Mouse (Mus musculus) thymus, adult 18-20 months (tissue): Measurements from ENCODE around the gene Eps15l1.

Source experiments
- DNase-seq, 2 experiments: peaks; one replicate each; pipeline ENCODE4 v3.0.0; 2022; ENCODE audit warnings: mixed read lengths in 2 of 2

Gene Eps15l1

DNA sequence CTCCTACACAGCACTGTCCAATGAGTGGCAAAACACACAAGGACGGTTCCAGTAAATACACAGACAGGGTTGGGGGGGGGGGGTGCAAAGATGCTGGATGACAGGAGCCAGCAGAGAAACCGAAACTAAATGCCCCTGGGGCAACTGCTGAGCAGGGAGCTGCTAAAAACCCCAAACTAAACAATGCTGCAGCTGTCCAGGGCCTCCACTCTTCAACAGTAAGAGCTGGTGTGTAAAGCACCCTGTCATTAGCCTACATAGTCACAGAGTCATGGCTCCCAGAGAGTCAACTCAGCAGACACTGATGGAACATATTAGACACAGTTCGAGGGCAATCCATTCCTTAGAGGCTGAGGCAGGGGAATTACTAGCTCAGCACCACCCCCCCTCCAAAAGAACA, 11.8 kb downstream of the Eps15l1 start:
- no peak for DNase-seq

DNA sequence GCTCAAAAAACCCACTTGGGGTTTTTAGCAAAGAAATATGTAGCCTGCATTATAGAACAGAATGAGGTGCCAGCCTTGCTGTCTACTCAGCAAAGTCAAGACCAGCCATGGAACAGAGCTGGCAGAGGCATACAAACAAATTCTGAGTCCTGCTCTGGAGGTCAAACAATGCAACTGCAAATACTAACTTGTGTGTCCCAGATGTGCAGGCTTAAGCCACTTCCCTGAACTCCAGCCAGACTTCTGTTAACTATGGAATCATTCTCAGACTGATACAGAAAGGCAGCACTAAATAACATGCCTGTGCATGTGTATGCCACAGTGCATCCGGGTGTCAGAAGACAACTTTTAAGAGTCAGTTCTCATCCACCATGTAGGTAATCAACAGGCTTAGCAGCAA, 13.4 kb downstream of the Eps15l1 start:
- DNase-seq = no peak

DNA sequence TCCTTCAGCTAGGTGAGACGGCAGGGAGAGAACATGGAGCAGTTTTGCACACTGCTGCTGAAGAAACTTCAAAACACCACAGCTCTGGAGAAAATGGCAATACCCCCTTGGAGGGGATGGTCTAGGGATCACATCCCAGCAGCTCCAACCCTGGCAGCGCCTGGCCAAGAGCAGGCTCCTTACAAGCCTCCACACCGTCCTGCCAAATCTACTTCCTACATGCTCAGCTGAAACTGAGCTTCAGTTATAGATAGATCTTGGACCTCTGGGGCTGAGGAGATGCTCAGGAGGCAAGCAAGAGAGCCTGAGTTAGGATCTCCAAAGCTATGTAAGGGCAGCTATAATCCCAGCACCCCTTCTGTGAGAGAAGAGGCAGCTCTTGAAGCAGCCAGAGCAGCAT, 18.3 kb downstream of the Eps15l1 start:
- no peak for DNase-seq

DNA sequence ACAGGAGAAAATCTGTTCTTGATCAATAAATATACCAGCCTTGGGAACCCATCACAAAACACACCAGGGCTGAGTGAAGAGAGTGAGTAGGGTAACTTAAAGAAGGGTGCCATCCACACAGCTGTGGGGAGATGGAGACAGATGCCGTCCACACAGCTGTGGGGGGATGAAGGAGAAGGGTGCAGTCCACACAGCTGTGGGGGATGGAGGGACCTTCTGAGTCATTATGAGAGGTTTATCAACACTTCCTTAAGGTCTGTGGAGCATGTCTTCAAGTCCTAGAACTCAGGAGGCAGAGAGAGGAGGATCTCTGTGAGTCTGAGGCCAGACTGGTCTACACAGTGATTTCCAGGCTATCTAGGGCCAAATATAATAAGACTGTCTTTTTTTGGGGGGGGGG, 19.9 kb downstream of the Eps15l1 start:
- no peak for DNase-seq

DNA sequence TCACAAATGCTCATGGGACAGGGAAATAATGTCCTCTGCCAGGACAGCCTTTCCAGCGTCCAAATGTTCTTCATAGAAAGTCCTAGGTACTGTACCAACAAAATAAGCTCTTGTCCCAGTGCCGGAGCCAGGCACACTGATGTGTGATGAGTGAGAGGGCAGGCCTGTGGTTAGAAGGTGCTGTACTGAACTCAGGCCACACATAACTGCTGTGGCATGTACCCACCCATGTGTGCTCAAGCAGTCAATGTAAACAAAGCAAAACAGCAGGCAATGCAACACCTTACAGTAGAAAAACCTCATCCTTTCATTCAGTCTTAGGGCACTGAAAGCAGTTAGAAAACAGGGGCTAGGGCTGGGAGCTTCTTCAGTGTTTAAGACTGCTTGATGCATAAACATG, 35.5 kb downstream of the Eps15l1 start:
- no peak for DNase-seq

DNA sequence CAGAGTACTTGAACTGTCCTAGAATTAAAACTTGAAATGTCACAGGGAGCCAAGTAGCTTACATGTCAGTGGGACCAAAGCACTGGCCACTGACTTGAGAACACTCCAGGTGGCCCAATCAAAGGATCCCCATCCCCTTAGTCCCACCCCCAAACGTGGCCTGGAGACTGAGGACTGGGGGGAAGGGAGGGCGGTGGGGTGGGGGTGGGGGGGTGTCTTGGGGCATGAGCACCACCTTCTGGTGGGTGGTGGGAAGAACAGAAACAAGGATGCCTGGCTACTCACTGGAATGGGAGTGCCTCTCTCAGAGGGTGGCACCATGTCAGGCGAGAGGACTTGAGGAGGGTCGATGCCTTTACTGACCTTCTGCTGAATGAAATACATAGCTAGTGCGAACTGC, 38.9 kb downstream of the Eps15l1 start:
- DNase-seq = no peak

DNA sequence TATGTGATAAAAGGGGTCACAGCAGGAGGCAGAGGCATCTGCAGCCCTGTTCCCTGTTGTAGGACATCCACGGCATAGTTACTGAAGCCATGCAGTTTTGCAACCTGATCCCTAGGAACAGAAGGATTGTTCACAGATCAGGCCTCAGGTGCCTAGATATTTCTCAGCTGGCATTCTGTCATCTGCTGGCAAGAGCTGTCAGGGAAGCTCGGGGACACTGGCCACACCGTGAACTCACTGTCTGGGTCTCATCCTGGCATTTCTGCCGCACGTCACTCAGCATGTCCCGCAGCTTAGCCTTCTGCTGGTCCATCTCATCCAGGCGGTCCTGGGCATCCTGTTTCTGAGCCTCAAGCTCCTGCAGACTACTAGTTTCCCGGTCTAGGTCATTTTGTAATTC, 40.6 kb downstream of the Eps15l1 start:
- no peak for DNase-seq

DNA sequence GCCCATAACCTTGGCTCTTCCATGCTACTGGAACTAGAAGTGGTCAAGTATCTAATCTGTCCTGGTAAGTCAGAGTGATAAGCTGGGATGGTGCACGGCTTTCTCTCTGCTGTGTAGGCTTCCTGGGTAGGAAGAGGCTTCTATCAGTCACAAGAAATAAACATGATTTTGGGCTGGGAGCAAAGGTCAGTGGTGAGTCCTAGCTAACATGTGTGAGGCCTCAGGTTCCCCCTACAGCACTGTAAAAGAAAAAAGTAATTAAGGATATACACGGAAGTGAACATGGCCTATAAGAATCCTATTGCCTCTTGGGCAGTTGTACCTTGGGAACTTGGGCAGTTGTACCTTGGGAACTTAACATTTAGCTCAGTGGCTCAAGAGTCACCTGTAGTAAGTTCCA, 44.4 kb downstream of the Eps15l1 start:
- DNase-seq = no peak

DNA sequence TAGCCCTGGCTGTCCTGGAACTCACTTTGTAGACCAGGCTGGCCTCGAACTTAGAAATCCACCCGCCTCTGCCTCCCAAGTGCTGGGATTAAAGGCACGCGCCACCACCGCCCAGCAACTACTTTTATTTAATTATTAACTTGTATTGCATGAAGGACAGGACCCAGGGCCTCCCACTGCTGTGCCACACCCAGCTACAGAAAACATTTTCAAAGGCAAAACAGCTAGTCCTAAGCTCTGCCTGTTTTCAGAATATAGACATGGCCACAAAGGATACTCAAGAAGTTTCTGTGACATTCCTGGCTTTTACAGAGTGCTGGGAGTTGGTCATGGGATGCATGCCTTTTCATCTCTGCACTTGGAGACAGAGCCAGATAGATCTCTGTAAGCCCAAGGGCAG, 45.0 kb downstream of the Eps15l1 start:
- DNase-seq = no peak

DNA sequence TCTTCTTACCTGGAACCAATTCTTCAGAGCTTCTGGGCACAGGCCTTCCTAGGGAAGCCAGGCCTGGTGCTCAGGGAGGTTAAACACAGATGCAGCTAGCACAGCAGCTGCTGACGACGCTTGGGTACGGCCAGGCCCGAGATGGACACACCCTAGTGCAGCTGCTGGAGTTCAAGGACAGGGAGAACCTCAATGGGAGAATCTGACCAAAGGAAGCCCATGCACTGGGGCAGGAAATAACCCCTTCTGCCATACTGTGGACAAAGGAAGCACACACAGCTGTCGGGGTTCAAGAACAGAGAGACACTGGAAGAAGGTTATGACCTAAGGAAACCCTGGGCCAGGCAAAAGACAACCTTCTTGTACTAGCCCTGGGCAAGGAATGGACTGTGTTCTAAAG, 46.1 kb downstream of the Eps15l1 start:
- DNase-seq = no peak

DNA sequence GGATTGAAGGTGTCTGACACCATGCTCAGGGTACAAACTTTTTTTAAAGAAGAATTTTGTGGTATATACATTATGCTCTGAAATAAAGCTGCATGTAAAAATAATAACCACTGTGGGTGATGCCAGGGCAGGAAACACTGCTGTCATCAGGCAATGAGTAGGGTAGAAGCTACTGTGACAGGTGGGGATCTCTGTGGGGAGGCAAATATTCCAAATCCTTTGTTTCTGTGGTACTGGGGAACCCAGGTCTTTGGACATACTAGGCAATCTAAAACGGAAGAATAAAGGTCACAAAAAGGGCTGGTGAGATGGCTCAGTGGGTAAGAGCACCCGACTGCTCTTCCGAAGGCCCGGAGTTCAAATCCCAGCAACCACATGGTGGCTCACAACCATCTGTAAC, 48.9 kb downstream of the Eps15l1 start:
- DNase-seq = no peak

DNA sequence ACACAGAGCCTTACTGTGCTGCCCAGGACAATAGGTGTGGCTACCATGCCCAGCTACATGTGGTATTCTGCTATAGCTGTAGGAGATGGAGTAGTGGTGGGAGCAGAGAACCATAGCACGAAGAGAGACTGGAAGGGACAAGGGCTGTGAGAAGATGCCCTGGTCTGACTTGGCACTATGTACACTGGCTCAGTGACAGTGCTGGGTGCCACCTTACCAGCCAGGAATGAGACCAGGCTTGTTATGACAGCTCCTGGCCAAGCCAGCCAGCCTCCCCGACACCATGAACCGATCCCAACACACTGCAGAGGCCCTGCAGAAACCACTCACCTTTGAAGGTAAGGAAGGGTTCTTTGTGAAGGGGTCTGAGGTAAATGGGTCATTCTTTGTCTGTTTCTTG, 49.9 kb downstream of the Eps15l1 start:
- DNase-seq = no peak

DNA sequence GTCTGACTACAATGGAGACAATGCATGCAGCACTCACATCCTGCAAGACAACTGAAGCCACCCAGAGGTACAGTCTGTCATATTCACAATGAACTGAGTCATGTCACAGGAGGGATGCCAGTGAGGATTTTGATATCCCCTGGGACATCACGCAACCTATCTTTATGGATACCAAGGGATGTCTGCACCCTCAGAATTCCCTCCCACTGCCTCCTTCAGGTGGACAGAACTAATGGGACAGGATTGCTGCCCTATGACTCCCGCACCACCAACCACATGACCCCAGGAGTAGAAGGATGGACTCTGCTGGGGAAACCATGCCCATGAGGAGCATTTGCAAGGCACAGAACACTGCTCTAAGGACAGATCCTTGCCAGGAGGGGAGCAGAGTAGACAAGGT, 54.8 kb downstream of the Eps15l1 start:
- no peak for DNase-seq

DNA sequence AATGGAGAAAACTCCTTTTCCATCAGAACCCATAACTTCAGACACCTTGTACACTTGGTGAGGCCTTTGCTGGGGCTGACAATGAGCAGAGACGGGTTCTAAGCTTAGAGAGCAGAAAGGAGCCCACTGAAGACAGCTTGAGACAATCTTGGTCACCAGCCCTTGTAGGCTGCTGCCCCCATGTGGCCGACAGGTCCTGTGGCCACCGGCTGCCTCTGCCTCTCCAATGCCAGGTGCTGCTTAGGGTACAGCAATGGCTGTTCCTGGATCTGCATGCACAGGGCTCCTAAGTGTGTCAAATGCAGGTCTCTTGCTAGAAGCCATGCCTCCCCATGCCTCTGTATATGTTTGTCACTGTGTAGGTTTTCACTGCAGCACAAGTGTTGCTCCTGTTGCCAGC, 55.4 kb downstream of the Eps15l1 start:
- peak; percentile 69 to 73 for DNase-seq

DNA sequence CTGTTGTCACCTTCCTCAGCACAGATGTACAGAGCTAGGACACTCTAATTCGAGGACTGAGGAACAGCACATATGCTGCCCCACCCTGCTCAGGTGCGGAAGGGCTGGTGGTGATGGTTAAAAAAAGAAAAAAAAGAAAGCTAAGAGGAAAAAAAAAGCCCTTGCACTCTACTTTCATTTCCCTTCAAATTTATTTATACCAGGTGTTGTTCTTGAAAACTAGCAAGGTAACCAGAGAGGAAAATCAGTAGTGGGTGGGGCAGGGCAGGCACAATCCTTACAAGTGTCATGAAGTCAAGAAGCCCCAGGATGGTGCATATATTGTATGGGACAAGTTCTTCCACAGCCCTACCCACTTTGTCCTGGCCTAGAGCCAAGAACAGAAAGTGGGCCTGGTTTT, 56.2 kb downstream of the Eps15l1 start:
- DNase-seq = no peak

DNA sequence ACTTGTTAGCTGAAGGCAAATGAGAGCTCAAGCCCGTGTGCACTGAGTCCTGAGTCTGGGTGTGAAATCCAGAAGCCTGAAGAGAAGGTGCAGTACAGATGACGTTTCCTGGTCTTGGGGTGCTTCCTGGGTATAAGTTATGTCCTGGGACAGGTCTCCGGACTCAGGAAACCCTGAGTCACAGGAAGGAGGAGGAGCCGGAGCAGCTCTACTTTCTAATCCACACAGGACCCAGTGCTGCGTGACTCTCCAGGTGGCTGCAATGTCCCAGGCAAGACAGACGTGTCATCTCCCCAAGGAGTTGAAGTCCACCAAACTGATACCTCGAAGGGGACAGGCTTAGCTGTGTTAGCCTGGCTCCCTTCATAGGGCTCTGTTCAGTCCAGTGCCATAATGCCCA, 57.8 kb downstream of the Eps15l1 start:
- DNase-seq = no peak

DNA sequence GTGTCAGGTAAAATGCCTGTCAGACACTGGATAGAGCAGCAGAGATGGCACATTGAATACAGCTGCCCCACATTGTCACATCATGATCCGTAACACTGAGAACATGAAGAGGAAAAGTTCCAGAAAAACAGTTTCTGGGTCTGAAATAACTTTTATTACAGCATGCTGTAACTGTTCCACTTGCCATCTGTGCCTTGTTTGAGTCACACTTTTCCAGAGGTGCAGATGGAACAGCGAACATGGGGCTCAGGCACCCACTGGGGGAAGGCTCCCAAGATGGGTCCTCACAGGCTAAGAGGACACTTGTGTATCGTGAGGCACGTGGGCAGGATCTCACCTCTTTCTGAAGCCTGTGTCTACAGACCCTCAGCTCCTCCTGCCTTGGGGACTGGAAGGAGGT, 58.5 kb downstream of the Eps15l1 start:
- DNase-seq = no peak

DNA sequence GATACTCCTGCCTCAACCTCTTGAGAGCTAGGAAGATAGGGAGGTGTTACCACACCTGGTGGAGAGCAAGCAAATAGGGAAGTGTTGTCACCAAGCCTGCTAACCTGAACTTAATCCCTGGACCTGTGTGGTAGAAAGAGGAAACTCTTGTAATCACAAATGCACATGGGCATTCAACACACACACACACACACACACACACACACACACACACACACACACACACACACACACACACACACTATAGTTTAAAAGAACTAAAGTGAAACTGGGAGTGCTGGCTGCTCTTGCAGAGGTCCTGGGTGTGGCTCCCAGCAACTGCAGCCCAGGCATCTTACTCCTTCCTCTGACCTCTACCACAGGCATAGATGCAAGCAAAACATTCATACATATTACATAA, 61.1 kb downstream of the Eps15l1 start:
- DNase-seq = no peak

DNA sequence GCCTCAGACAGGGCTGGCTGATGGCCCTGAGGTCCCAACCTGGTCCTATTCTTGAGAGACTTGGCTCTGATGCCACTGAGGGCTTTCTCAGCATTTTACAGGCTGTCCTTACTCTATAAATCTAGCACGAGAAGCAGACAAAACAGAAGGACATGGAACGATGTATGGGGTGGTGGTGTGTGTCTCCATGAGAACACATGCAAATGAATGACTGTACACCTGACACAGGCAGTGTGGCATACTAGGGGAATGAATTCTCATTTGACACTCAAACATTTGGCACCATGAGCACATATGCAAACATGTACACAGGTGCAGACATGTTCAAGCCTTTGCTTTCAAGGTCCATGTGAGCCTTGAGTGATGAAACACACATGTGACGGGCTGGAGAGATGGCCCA, 64.7 kb downstream of the Eps15l1 start:
- no peak for DNase-seq

DNA sequence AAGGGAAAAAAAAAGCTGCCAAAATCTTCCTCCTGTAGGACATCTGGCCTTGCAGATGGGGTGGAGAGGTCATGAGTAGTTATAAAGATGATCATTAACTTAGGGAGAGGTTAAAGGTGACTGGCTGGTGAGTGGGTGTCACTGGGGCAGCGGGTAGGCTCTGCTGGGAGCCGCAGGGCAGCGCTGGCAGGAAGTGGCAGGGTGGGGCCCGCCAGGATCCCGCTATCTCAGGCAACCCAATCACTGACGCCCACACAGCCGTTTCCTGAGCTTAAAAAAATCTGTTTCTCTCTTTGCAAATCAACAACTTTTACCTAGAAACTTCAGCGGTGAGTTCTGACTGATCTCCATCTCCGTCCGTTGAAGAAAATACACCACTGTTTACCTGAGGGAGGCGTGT, 67.0 kb downstream of the Eps15l1 start:
- peak; percentile 45 to 72 for DNase-seq

DNA sequence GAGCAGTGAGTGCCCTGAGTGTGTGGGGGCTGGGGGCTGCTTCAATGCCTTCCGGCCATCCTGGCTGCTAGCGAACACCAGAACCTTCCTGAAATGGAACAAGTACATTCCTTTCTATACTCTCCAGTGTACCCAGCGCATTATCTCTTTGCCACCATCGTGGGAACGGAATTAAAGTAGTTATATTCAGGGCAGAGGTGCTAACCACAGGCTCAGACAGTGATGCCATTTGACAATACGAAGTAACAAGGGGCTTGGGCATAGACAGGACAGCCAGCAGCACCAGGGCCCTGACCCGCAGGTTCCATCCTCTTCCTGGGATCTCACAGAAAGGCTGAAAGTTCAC, 67.6 kb downstream of the Eps15l1 start:
- no peak for DNase-seq

DNA sequence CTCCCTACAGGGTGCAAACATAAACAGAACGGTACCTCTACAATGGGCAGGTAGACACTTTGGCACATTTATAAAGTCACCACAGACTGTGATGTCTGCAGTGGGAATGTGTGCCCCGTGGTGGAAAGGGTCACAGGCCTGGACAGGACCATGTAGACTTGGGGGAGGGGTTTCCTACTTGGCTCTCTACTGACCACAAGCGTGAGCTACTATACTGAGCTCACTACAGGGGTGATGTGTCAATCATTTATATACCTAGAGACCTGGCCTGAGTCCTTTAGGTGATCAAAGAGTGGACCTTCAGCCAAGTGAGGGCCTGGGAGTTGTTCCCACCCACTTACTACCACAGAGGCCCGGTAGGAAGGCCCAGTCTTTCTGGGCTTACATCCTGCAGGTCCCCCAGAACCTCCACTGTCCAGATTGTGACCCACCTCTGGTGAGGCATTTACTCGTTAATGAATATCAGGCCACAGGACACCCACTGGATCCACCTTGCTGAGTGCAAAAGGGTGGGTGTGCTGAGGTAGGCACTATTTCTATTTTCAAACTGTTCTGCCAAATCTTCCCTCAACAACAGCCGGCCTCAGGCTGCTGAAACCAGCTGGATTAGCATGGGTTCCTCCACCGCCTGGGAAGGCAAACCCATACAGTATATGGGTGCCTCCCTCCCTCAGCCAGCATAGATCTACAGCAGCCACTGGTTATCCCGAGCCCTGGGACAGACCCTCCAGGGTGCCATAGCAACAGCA, 68.1 kb downstream of the Eps15l1 start:
- DNase-seq = no peak

DNA sequence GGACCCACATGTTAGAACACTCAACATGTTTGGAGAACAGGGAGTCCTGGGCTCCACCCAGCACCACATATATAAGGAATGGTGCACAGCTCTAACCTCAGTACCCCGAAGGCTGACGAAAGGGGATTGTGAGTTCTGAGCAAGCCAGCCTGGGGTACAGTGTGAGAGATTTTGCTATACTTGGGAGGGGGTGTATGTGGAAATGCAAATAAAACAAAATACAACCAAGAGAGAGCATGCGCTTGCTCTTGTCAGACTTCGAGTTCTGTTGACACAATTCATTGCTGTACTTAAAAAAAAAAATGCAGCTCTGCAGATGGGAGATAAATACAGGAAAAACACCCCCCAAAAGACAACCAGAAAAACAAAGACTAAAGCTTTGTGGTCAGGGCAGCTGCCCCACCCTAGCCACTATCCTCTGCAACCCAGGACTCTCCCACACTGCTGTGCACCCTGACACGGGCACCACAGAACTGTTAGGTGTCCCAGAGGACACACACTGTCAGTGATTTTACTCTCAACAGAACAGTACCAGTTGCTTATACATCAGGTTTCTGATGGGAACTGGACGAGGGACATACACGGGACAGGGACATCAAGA, 69.8 kb downstream of the Eps15l1 start:
- no peak for DNase-seq

DNA sequence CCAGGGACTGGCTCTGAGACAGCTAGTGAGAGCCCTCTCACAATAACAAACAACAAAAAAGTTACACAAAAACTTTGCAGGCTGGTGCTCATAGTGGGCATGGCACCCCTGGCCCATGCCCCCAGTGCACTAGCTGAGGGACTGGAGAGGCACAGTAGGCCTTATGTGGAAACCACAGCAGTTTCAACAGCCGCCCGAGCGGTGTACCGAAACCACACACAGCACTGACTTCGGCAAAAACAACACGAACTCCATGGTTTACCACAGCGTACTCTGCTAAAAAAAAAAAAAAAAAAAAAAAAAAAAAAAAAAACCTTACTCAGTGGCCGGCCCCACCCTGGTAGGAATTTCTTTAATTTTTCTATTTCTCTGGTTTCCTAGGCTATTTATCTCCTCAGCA, 70.5 kb downstream of the Eps15l1 start:
- DNase-seq = peak; percentile 51 to 74

DNA sequence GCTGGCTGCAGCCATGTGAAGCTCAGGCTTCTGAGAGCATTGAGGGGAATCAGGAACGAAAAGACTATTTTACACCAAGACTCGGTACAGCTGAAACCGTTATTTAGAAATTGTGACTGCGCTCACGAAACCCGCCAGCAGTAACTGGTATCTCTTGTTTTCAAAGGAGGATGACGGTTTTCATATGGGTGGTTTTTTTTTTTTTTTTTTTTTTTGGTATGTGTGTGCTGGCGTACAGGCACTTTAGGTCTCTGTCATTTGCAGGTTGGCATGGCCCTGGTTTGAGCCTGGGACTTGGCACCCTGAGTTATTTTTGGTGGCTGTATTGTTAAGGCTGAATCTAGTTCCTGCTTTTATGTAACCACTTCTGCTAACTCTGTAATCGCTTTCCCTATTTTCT, 71.4 kb downstream of the Eps15l1 start:
- DNase-seq = no peak
